ENCODE assay signal across 9 mouse cellular contexts in the genomic region with DNA sequence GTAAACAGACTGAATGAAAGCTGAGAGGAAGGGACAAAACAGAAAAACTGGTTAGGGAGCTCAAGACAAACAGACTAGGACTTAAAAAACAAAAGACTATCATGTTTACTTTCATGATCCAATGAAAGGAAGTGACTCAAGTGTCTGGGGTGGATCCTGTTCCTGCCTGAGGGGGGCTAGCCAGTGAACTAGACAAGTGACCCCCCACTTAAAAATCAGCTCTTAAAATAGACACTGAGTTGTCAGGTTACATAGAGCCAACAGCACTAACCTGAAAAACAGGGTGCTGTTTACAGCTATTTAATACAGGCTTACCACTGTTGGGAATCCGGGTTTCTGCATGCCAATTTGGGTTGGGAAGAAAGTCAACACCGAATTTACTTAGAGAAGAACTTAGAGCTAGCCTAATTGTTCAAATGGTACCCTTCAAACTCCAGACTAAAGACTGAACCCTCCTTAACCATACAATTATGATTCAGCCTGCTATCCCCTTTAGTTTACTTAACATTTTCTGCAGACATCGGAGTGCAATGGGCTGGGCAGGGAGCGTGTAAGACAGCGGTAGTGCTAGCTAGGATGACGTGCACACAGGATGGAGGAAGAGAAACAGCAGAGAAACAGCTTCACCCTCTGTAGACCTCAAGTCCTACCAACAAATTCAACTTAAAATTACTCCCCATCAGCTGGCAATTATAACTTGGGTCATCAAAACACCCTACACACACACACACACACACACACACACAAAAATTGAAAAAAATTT. TPM values are rescaled to one million over a fixed set of nuclear protein-coding genes. Genes with fewer than 3 reads are reported as not detected.
DNase-seq lines count a peak whose midpoint lies in the region; ATAC-seq and TF ChIP-seq lines count a peak whose summit lies in the region.
"Had no signal": no experiment of that assay in that cellular context is flagged by ENCODE, and none has a peak within 500 bp of the region (broad histone marks: within the 10 kb centered on the region; RNA-seq: fewer than 3 reads in every experiment).

No protein-coding gene starts in this region.

- peaks cover 66% of the 10 kb centered on the region for H3K79me2 ChIP-seq in MEL (ENCODE audit: control insufficient read depth, insufficient read depth, low read length, poor library complexity)

- no peaks in the 10 kb centered on the region for H3K9me3 ChIP-seq in kidney, embryonic 15.5 days (replicated peaks)
- no peaks in the 10 kb centered on the region for H3K9me3 ChIP-seq in MEL (replicated peaks; ENCODE audit: insufficient read depth, low read length)
- H3K9me3 ChIP-seq in hindbrain, embryonic 12.5 days (replicated peaks) = no peaks in the 10 kb centered on the region

- H3K27ac ChIP-seq in kidney, embryonic 15.5 days = no peak overlapping the region
- no peak overlapping the region for H3K27ac ChIP-seq in MEL (ENCODE audit: control insufficient read depth, low read depth, low read length)
- H3K27ac ChIP-seq in hindbrain, embryonic 12.5 days = no peak overlapping the region

- peaks cover 47% of the 10 kb centered on the region for H3K4me1 ChIP-seq in kidney, embryonic 15.5 days
- H3K4me1 ChIP-seq in MEL (ENCODE audit: control insufficient read depth in 1 of 2, insufficient read depth in 2 of 2, low read length in 2 of 2) = peaks cover 10 to 31% of the 10 kb centered on the region in 2 experiments
- H3K4me1 ChIP-seq in hindbrain, embryonic 12.5 days = peaks cover 18% of the 10 kb centered on the region

- peaks cover 20% of the 10 kb centered on the region; the same call in 1 of the 2 replicates for H3K36me3 ChIP-seq in kidney, embryonic 15.5 days
- peaks cover 18 to 39% of the 10 kb centered on the region in 2 experiments for H3K36me3 ChIP-seq in MEL (ENCODE audit: control insufficient read depth in 1 of 2, insufficient read depth in 2 of 2, low read length in 2 of 2)
- peaks cover 14% of the 10 kb centered on the region; the same call in 1 of the 2 replicates for H3K36me3 ChIP-seq in hindbrain, embryonic 12.5 days

- ATAC-seq in kidney, embryonic 15.5 days (replicated peaks; ENCODE audit: low FRiP score) = no peak
- no peak for ATAC-seq in hindbrain, embryonic 12.5 days (ENCODE audit: low FRiP score)

- TF ChIP-seq CTCF in MEL (IDR thresholded peaks at IDR 0.05 in 2 of 3, conservative IDR thresholded peaks at IDR 0.05 in 1 of 3; ENCODE audit: control insufficient read depth in 1 of 3, insufficient read depth in 1 of 3, low read depth in 2 of 3, low read length in 3 of 3, poor library complexity in 1 of 3, severe bottlenecking in 1 of 3) = no peak

- H3K9ac ChIP-seq in kidney, embryonic 15.5 days = no peak overlapping the region
- no peak overlapping the region for H3K9ac ChIP-seq in MEL (ENCODE audit: control insufficient read depth, low read depth, low read length, poor library complexity, severe bottlenecking)
- H3K9ac ChIP-seq in hindbrain, embryonic 12.5 days = no peak overlapping the region

- TF ChIP-seq RAD21 in MEL (IDR thresholded peaks at IDR 0.05; ENCODE audit: low read depth, low read length) = no peak

- TF ChIP-seq EP300 in MEL (IDR thresholded peaks at IDR 0.05; ENCODE audit: low read depth in 1 of 2, low read length in 2 of 2) = no peak

- no peak overlapping the region for H3K4me3 ChIP-seq in kidney, embryonic 15.5 days (replicated peaks)
- no peak overlapping the region for H3K4me3 ChIP-seq in MEL (ENCODE audit: control insufficient read depth in 1 of 2, insufficient read depth in 1 of 2, low read depth in 2 of 2, low read length in 2 of 2)
- H3K4me3 ChIP-seq in hindbrain, embryonic 12.5 days = no peak overlapping the region

- WGBS in kidney, embryonic 15.5 days = 60% methylated on average over 6 of the region's 6 CpGs
- 78% methylated on average over 6 of the region's 6 CpGs for WGBS in hindbrain, embryonic 12.5 days

- H3K27me3 ChIP-seq in kidney, embryonic 15.5 days = no peaks in the 10 kb centered on the region
- no peaks in the 10 kb centered on the region for H3K27me3 ChIP-seq in MEL (ENCODE audit: control insufficient read depth in 1 of 2, insufficient read depth in 2 of 2, low read length in 2 of 2)
- H3K27me3 ChIP-seq in hindbrain, embryonic 12.5 days = no peaks in the 10 kb centered on the region

- DNase-seq in kidney, adult 8-10 months = no peak
- DNase-seq in MEL (ENCODE audit: low read depth, low spot score) = no peak
- DNase-seq in lung, postnatal 14 days = peak; percentile 30
- no peak for DNase-seq in adipocyte (ENCODE audit: low spot score)
- DNase-seq in retina, postnatal 1 day = no peak
- DNase-seq in embryo, embryonic 10.5 days (ENCODE audit: low spot score) = no peak

- peak overlapping the region; percentile 80 for H3K4me2 ChIP-seq in kidney, embryonic 15.5 days
- H3K4me2 ChIP-seq in hindbrain, embryonic 12.5 days (replicated peaks) = peak overlapping the region; percentile 93

- no peak for TF ChIP-seq POLR2A in MEL (IDR thresholded peaks at IDR 0.05; ENCODE audit: control insufficient read depth in 1 of 2, insufficient read depth in 1 of 2, low read depth in 1 of 2, low read length in 2 of 2, poor library complexity in 1 of 2)

TF ChIP-seq in MEL, 35 proteins besides CTCF, POLR2A, EP300 and RAD21:
- TF ChIP-seq USF2 (IDR thresholded peaks at IDR 0.05; ENCODE audit: borderline replicate concordance in 1 of 2, insufficient read depth in 1 of 2, low read depth in 1 of 2, low read length in 2 of 2) (no peak), UBTF (IDR thresholded peaks at IDR 0.05; ENCODE audit: borderline replicate concordance, insufficient read depth, low read depth, low read length) (no peak), SMC3 (IDR thresholded peaks at IDR 0.05; ENCODE audit: low read depth, low read length) (no peak), ZKSCAN1 (IDR thresholded peaks at IDR 0.05; ENCODE audit: low read depth, low read length) (no peak), SIN3A (IDR thresholded peaks at IDR 0.05; ENCODE audit: low read length) (0 out of 2 replicates have a peak, but pooled peaks have one; percentile 34), ZC3H11A (IDR thresholded peaks at IDR 0.05; ENCODE audit: low read depth, low read length) (no peak), CHD2 (IDR thresholded peaks at IDR 0.05; ENCODE audit: low read length) (no peak)

RNA-seq across cellular contexts. Expression of gene Ddi2, which starts 2.3 kb away (rescaled TPM):
- polyA plus RNA-seq in kidney, embryonic 15.5 days (2015; fragmentation: Nextera tagmentation; extraction: Ambion mirVana) = 20.3 and 21.8 TPM in 2 replicates
- total RNA-seq in MEL (2012; rRNA removed) = 37.6 and 40.7 TPM in 2 replicates
- 10 to 100 TPM in 1 of 2 experiments, not detected in 1; 42.8 TPM for polyA plus RNA-seq in MEL (2012; ENCODE audit: insufficient read depth in 1 of 2, insufficient read length in 2 of 2, low read depth in 1 of 2, low replicate concordance in 2 of 2, missing spikeins in 1 of 2)
- polyA plus RNA-seq in hindbrain, embryonic 12.5 days (2016; fragmentation: Nextera tagmentation; extraction: Ambion mirVana) = 28.1 and 28.7 TPM in 2 replicates

RNA-seq across cellular contexts. Expression of gene Agmat, which starts 25.5 kb away (rescaled TPM):
- polyA plus RNA-seq in kidney, embryonic 15.5 days (2015; fragmentation: Nextera tagmentation; extraction: Ambion mirVana) = 1.7 and 2.4 TPM in 2 replicates
- total RNA-seq in MEL (2012; rRNA removed) = 0.12 TPM in 1 of 2 replicates, not detected in the other
- under 1 TPM in 1 of 2 experiments, not detected in 1; 0.07 TPM for polyA plus RNA-seq in MEL (2012; ENCODE audit: insufficient read depth in 1 of 2, insufficient read length in 2 of 2, low read depth in 1 of 2, low replicate concordance in 2 of 2, missing spikeins in 1 of 2)
- not detected in 2 replicates for polyA plus RNA-seq in hindbrain, embryonic 12.5 days (2016; fragmentation: Nextera tagmentation; extraction: Ambion mirVana)
- polyA plus RNA-seq: forebrain, embryonic 11.5 days had no signal

RNA-seq across cellular contexts. Expression of gene Rsc1a1, which starts 35.5 kb away (rescaled TPM):
- polyA plus RNA-seq in kidney, embryonic 15.5 days (2015; fragmentation: Nextera tagmentation; extraction: Ambion mirVana) = not detected in 2 replicates
- total RNA-seq in MEL (2012; rRNA removed) = 7.7 and 8.8 TPM in 2 replicates
- not detected for polyA plus RNA-seq in MEL (2012; ENCODE audit: insufficient read depth in 1 of 2, insufficient read length in 2 of 2, low read depth in 1 of 2, low replicate concordance in 2 of 2, missing spikeins in 1 of 2)
- 0.43 TPM in 1 of 2 replicates, not detected in the other for polyA plus RNA-seq in hindbrain, embryonic 12.5 days (2016; fragmentation: Nextera tagmentation; extraction: Ambion mirVana)

RNA-seq across cellular contexts. Expression of gene Plekhm2, which starts 56.2 kb away (rescaled TPM):
- polyA plus RNA-seq in kidney, embryonic 15.5 days (2015; fragmentation: Nextera tagmentation; extraction: Ambion mirVana) = 4.7 and 6.8 TPM in 2 replicates
- 4.8 and 6.5 TPM in 2 replicates for total RNA-seq in MEL (2012; rRNA removed)
- 10 to 100 TPM in 1 of 2 experiments, not detected in 1; 15.4 TPM for polyA plus RNA-seq in MEL (2012; ENCODE audit: insufficient read depth in 1 of 2, insufficient read length in 2 of 2, low read depth in 1 of 2, low replicate concordance in 2 of 2, missing spikeins in 1 of 2)
- 6.3 and 7.6 TPM in 2 replicates for polyA plus RNA-seq in hindbrain, embryonic 12.5 days (2016; fragmentation: Nextera tagmentation; extraction: Ambion mirVana)
